Mouse (Mus musculus) layer of hippocampus, adult 2 months (tissue): ENCODE measurements at regions not wholly inside any gene's neighbourhood (a gene's known extent, or its start where the extent isn't known, plus 50 kb on each side); places are given as distances from the start of the nearest gene placed in this dataset.
A peak's percentile ranks its signal among the peaks of the same experiment; 100 is the strongest.

Source experiments
- DNase-seq, 2 experiments: peaks; one replicate each; pipeline ENCODE4 v3.0.0; 2022; ENCODE audit warnings: low spot score in 2 of 2
- H3K27ac ChIP-seq: fragments of 200-600 bp; 2 replicates; pipeline ENCODE4 v1.8.1; 2022
- H3K4me3 ChIP-seq: fragments of 200-600 bp; 2 replicates; pipeline ENCODE4 v1.8.1; 2022; ENCODE audit warnings: mild to moderate bottlenecking
- CTCF ChIP-seq: fragments of 200-600 bp; conservative IDR thresholded peaks from 2 replicates; pipeline ENCODE4 v1.8.1; 2022; ENCODE audit warnings: antibody characterized with exemption, mild to moderate bottlenecking, moderate library complexity

GRCm38 (mm10) chr1:55967869-55968268 lies 562.1 kb downstream of the Plcl1 start:
- Histone ChIP-seq H3K4me3 (no peak overlapping the region), H3K27ac (no peak overlapping the region)
- TF ChIP-seq CTCF: no peak
- DNase-seq: no peak

GRCm38 (mm10) chr1:55977796-55978195 lies 572.1 kb downstream of the Plcl1 start:
- H3K4me3 ChIP-seq: no peak overlapping the region
- DNase-seq: no peak
- H3K27ac ChIP-seq: no peak overlapping the region
- no peak for TF ChIP-seq CTCF

GRCm38 (mm10) chr1:55983522-55984066 lies 577.9 kb downstream of the Plcl1 start:
- peak; percentile 11 to 13 for DNase-seq
- peak; percentile 38 for TF ChIP-seq CTCF

GRCm38 (mm10) chr1:55997074-55997473 lies 591.4 kb downstream of the Plcl1 start:
- no peak for TF ChIP-seq CTCF
- no peak overlapping the region for H3K4me3 ChIP-seq
- DNase-seq: no peak

More at GRCm38 (mm10) chr1:55983522-55984066, 577.9 kb downstream of the Plcl1 start:
- H3K27ac ChIP-seq: no peak overlapping the region
- H3K4me3 ChIP-seq: no peak overlapping the region

More at GRCm38 (mm10) chr1:55997074-55997473, 591.4 kb downstream of the Plcl1 start:
- H3K27ac ChIP-seq: no peak overlapping the region
